Mouse (Mus musculus): ENCODE measurements around the gene Scarb1. TPM values are rescaled to one million over a fixed set of nuclear protein-coding genes. Genes with fewer than 3 reads are reported as not detected.

The Scarb1 gene
- polyA plus RNA-seq, 1 experiment: 16.8 TPM

DNA sequence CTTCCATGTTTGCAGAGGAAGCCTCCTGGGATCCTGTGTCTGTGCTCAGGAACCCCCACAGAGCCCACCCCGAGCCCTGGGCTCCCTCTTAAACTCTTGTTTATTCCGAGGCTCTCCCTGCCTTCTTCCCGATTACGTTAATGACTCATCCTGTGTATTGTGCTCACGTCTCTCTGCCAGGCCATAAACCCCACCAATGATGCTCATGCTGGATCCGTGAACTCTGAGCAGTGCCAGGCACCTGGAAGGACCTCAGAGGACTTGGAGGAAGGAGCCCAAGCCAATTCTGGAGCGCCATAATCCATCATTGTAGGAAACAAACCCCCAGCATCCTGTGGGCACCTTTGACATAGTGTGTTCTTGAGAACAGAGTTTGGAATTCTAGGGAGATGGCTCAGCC lies 31.7 kb downstream of the Scarb1 start:
- WGBS: 83% methylated on average over 7 of the region's 7 CpGs
- Histone ChIP-seq H3K27me3 (ENCODE audit: control insufficient read depth, insufficient read depth, low read length) (no peaks in the 10 kb centered on the region), H3K4me1 (ENCODE audit: control insufficient read depth, insufficient read depth, low read length) (peaks cover 5% of the 10 kb centered on the region), H3K27ac (ENCODE audit: insufficient read depth, low read length) (no peak overlapping the region), H3K4me3 (replicated peaks; ENCODE audit: insufficient read depth, low read depth, low read length) (no peak overlapping the region)
- TF ChIP-seq POLR2A (IDR thresholded peaks at IDR 0.05; ENCODE audit: borderline replicate concordance, insufficient read depth, low read length): no peak
- no peak for TF ChIP-seq CTCF (IDR thresholded peaks at IDR 0.05; ENCODE audit: borderline replicate concordance, insufficient read depth, low read depth, low read length)
- no peak for DNase-seq

DNA sequence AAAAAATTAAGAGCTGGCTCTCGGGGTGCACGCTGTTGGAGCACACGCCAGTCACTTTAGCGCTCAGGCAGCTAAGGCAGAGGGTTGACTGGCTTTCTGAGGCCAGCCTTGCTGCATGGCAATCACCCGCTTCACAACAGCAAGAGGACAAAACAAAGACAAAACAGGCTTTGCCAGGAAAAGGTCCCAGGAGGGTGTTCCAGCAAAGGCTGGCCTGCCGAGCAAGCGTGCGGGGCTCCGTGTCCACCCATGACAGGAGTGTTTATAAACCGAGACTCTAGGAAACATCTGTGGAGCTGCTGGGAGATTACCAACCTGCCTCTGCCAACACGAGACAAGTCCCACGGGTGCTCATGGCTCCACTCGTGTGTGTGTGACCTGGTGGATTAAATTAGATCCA lies 34.1 kb downstream of the Scarb1 start:
- no peak overlapping the region for H3K4me3 ChIP-seq (replicated peaks; ENCODE audit: insufficient read depth, low read depth, low read length)
- no peak for TF ChIP-seq CTCF (IDR thresholded peaks at IDR 0.05; ENCODE audit: borderline replicate concordance, insufficient read depth, low read depth, low read length)
- TF ChIP-seq POLR2A (IDR thresholded peaks at IDR 0.05; ENCODE audit: borderline replicate concordance, insufficient read depth, low read length): no peak
- 53% methylated on average over 13 of the region's 13 CpGs for WGBS
- H3K4me1 ChIP-seq (ENCODE audit: control insufficient read depth, insufficient read depth, low read length): no peaks in the 10 kb centered on the region
- no peak overlapping the region for H3K27ac ChIP-seq (ENCODE audit: insufficient read depth, low read length)
- no peak for DNase-seq
- H3K27me3 ChIP-seq (ENCODE audit: control insufficient read depth, insufficient read depth, low read length): no peaks in the 10 kb centered on the region

DNA sequence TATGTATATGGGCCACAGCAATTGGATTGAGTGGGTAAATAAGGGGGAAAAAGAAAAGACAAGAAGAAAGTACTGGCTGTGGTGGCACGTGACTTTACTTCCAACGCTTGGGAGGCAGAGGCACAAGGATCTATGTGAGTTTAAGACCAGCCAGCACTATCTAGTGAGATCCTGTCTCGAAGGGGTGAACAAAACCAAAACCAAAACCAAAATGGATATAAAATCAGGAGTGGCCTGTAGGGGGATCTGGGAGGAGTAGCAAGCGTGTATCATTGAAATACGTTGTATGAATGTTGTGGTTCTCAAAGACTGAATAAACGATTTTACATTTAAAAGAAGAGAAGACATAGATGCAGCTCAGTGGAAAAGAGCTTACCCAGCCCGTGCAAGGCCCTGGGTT lies 34.5 kb downstream of the Scarb1 start:
- Histone ChIP-seq H3K27ac (ENCODE audit: insufficient read depth, low read length) (no peak overlapping the region), H3K4me3 (replicated peaks; ENCODE audit: insufficient read depth, low read depth, low read length) (no peak overlapping the region), H3K4me1 (ENCODE audit: control insufficient read depth, insufficient read depth, low read length) (no peaks in the 10 kb centered on the region), H3K27me3 (ENCODE audit: control insufficient read depth, insufficient read depth, low read length) (no peaks in the 10 kb centered on the region)
- WGBS: 78% methylated on average over 7 of the region's 7 CpGs
- TF ChIP-seq POLR2A (IDR thresholded peaks at IDR 0.05; ENCODE audit: borderline replicate concordance, insufficient read depth, low read length): no peak
- no peak for TF ChIP-seq CTCF (IDR thresholded peaks at IDR 0.05; ENCODE audit: borderline replicate concordance, insufficient read depth, low read depth, low read length)
- no peak for DNase-seq

DNA sequence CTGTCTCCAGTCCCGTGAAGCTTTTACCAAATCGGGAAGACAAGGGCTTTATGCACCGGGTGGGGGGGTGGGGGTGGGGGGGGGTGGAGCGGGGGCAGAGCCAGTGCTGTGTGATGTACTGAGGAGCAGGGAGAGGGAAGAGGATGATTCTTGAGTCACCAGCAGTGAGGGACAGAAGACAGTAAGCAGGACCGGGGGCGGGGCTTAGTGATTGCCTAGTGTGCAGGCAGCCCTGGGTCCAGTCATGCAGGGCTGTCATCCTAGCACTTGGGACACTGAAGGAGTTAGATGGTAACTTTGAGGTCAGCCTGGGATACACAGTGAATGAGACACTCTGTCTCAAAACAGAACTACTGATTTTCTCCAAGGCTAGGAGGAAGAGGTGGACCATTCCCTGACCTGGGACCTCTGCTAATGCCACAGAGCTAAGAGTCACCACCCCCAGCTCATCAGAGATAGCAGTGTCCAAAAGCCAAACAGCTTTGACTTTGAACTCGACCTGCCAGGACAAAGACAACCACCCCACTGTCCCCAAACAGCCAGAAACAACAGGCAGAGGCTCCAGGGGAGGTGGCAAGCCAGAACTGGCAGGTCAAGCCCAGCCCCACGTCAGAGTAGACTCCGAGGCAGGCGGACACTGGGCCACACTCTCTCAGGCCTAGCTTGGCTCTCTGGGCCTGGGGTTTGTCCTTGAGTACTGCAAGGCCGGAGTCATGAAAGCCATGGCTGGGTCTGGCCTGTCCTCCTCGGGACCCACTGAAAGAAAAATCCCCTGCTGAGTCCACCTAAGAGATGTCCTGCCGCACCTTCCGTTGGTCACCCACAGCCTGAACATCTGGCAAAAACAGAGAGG lies 35.4 kb downstream of the Scarb1 start:
- no peak overlapping the region for H3K27ac ChIP-seq (ENCODE audit: insufficient read depth, low read length)
- 64% methylated on average over 14 of the region's 14 CpGs for WGBS
- no peaks in the 10 kb centered on the region for H3K4me1 ChIP-seq (ENCODE audit: control insufficient read depth, insufficient read depth, low read length)
- no peak overlapping the region for H3K4me3 ChIP-seq (replicated peaks; ENCODE audit: insufficient read depth, low read depth, low read length)
- DNase-seq: no peak
- no peaks in the 10 kb centered on the region for H3K27me3 ChIP-seq (ENCODE audit: control insufficient read depth, insufficient read depth, low read length)
- no peak for TF ChIP-seq CTCF (IDR thresholded peaks at IDR 0.05; ENCODE audit: borderline replicate concordance, insufficient read depth, low read depth, low read length)
- TF ChIP-seq POLR2A (IDR thresholded peaks at IDR 0.05; ENCODE audit: borderline replicate concordance, insufficient read depth, low read length): no peak

DNA sequence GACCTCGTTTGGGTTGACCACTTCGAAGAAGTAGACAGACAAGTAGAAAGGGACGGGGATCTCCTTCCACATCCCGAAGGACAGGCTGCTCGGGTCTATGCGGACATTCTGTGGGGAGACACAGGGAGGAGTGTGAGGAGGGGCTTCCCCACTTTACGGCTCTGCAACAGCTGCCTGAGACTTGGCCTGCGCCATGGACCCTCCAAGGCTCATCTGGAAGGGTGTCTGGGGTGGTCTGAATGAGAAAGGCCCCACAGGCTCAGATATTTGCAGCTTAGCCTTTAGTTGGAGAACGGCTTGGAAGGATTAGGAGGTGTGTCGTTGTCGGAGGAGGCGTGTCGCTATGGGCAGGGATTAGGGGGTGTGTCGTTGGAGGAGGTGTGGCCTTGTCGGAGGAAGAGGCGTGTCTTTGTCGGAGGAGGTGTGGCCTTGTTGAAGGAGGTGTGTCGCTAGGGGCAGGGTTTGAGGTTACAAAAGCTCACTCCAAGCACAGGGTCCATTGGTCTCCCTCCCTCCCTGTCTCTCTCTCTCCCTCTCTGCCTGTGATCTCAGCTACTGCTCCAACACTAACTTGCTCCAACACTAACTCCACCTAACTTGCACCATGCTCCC lies 36.5 kb downstream of the Scarb1 start:
- no peak for DNase-seq
- Histone ChIP-seq H3K4me1 (ENCODE audit: control insufficient read depth, insufficient read depth, low read length) (no peaks in the 10 kb centered on the region), H3K4me3 (replicated peaks; ENCODE audit: insufficient read depth, low read depth, low read length) (no peak overlapping the region), H3K27me3 (ENCODE audit: control insufficient read depth, insufficient read depth, low read length) (no peaks in the 10 kb centered on the region), H3K27ac (ENCODE audit: insufficient read depth, low read length) (no peak overlapping the region)
- no peak for TF ChIP-seq CTCF (IDR thresholded peaks at IDR 0.05; ENCODE audit: borderline replicate concordance, insufficient read depth, low read depth, low read length)
- no peak for TF ChIP-seq POLR2A (IDR thresholded peaks at IDR 0.05; ENCODE audit: borderline replicate concordance, insufficient read depth, low read length)
- 38% methylated on average over 18 of the region's 18 CpGs for WGBS

DNA sequence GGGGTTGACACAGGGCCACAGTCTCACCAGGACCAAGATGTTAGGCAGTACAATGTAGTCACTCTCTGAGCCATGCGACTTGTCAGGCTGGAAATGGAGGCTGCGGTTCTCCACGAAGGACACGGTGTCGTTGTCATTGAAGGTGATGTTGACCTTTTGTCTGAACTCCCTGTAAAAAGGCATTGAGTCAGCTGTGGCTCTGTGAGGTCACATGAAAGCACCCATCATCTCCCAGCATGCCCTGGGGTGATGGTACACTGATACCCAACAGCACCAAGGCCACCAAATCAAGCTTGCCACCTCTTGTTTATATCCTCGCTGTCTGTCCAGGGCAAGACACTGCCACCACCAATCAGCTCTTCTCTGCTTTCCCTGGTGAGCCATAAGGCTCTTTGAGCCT lies 37.8 kb downstream of the Scarb1 start:
- DNase-seq: no peak
- no peaks in the 10 kb centered on the region for H3K27me3 ChIP-seq (ENCODE audit: control insufficient read depth, insufficient read depth, low read length)
- H3K27ac ChIP-seq (ENCODE audit: insufficient read depth, low read length): no peak overlapping the region
- 95% methylated on average over 6 of the region's 6 CpGs for WGBS
- TF ChIP-seq CTCF (IDR thresholded peaks at IDR 0.05; ENCODE audit: borderline replicate concordance, insufficient read depth, low read depth, low read length): no peak
- no peak for TF ChIP-seq POLR2A (IDR thresholded peaks at IDR 0.05; ENCODE audit: borderline replicate concordance, insufficient read depth, low read length)
- H3K4me3 ChIP-seq (replicated peaks; ENCODE audit: insufficient read depth, low read depth, low read length): no peak overlapping the region
- H3K4me1 ChIP-seq (ENCODE audit: control insufficient read depth, insufficient read depth, low read length): no peaks in the 10 kb centered on the region

DNA sequence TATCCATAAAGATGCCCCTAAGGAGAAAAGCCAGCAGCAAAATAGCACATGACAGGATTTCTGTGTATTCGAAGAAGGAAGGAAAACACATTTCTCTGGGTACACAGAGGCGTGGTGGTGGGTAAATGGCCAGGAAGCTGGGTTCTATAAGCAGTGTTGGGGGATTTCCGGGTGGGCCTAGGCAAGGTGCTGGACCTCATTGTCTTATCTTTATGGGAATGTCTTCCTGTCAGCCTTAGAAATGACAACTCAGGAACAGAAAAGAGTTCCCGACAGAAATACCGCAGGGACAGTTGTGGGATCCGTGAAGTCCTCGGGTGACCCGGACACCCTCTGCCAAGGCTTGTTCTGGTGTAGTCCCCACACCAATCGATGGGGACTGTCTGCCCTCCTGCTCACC lies 42.7 kb downstream of the Scarb1 start:
- WGBS: 94% methylated on average over 9 of the region's 9 CpGs
- H3K4me1 ChIP-seq (ENCODE audit: control insufficient read depth, insufficient read depth, low read length): no peaks in the 10 kb centered on the region
- H3K27ac ChIP-seq (ENCODE audit: insufficient read depth, low read length): no peak overlapping the region
- no peak for DNase-seq
- TF ChIP-seq POLR2A (IDR thresholded peaks at IDR 0.05; ENCODE audit: borderline replicate concordance, insufficient read depth, low read length) (no peak), CTCF (IDR thresholded peaks at IDR 0.05; ENCODE audit: borderline replicate concordance, insufficient read depth, low read depth, low read length) (no peak)
- no peak overlapping the region for H3K4me3 ChIP-seq (replicated peaks; ENCODE audit: insufficient read depth, low read depth, low read length)
- H3K27me3 ChIP-seq (ENCODE audit: control insufficient read depth, insufficient read depth, low read length): no peaks in the 10 kb centered on the region

DNA sequence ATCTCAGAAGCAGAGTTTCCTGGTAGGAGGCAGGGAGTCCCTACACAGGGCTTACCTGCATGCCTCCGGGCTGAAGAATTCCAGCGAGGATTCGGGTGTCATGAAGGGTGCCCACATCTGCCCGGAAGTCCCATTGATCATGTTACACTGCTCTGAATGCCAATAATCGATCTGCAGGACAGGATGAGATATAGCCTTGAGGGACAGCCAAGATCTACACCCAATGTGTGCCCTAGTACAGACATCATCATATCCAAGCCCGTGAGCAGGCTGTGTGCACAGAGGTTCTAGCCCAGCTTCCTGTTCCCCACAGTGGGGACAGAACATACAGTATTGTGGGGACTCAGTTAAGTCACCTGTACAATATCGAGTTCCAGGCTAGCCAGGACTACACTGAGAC lies 43.7 kb downstream of the Scarb1 start:
- no peak for DNase-seq
- H3K4me3 ChIP-seq (replicated peaks; ENCODE audit: insufficient read depth, low read depth, low read length): no peak overlapping the region
- TF ChIP-seq POLR2A (IDR thresholded peaks at IDR 0.05; ENCODE audit: borderline replicate concordance, insufficient read depth, low read length): no peak
- no peak for TF ChIP-seq CTCF (IDR thresholded peaks at IDR 0.05; ENCODE audit: borderline replicate concordance, insufficient read depth, low read depth, low read length)
- 96% methylated on average over 7 of the region's 7 CpGs for WGBS
- no peaks in the 10 kb centered on the region for H3K4me1 ChIP-seq (ENCODE audit: control insufficient read depth, insufficient read depth, low read length)
- H3K27me3 ChIP-seq (ENCODE audit: control insufficient read depth, insufficient read depth, low read length): no peaks in the 10 kb centered on the region
- H3K27ac ChIP-seq (ENCODE audit: insufficient read depth, low read length): no peak overlapping the region

All from cerebellum, adult 2 months (tissue).